Comparison of ENCODE assay signal across 7 mouse cellular contexts in the genomic region with DNA sequence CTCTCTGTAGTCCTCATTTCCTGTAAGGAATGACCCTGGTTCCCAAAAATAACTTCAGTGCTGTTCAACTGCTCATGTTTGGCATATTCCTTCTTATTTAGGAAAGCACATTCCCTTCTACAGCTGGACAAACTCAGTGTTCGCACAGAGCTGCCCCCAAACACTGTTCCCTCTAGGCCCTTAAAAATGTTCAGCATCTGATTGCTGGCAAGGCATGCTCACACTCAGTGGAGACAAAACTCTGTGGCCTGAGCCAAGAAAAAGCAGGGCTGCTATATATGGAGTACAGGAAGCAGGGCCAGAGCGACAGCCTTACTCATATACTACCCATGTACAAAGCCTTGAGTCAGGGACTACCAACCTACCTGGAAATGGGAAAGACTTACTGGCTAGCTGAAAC. TPM values are rescaled to one million over a fixed set of nuclear protein-coding genes. Genes with fewer than 3 reads are reported as not detected.
A peak's percentile ranks its signal among the peaks of the same experiment; 100 is the strongest.
DNase-seq lines count a peak whose midpoint lies in the region; ATAC-seq lines count a peak whose summit lies in the region.

No protein-coding gene starts in this region.

- no peak for ATAC-seq in liver, embryonic 15.5 days (ENCODE audit: insufficient read depth)
- no peak for ATAC-seq in hindbrain, embryonic 12.5 days (ENCODE audit: low FRiP score)

- no peaks in the 10 kb centered on the region for H3K36me3 ChIP-seq in liver, embryonic 15.5 days (replicated peaks)
- H3K36me3 ChIP-seq in hindbrain, embryonic 12.5 days, result no peaks in the 10 kb centered on the region

- peak; percentile 69 for DNase-seq in brain, adult 2 months (ENCODE audit: low read depth, low spot score)
- peak; percentile 38 for DNase-seq in fibroblast of lung, adult 2 months (ENCODE audit: low read depth)
- peak; percentile 78 for DNase-seq in heart, postnatal 4 days
- peak; percentile 32 for DNase-seq in telencephalon, adult 2 months (ENCODE audit: low read depth, low spot score)
- no peak for DNase-seq in embryo, embryonic 11 days

- no peaks in the 10 kb centered on the region for H3K27me3 ChIP-seq in liver, embryonic 15.5 days
- H3K27me3 ChIP-seq in hindbrain, embryonic 12.5 days, result no peaks in the 10 kb centered on the region

- H3K4me1 ChIP-seq in liver, embryonic 15.5 days (replicated peaks), result peaks cover 23% of the 10 kb centered on the region
- H3K4me1 ChIP-seq in hindbrain, embryonic 12.5 days, result no peaks in the 10 kb centered on the region

- H3K27ac ChIP-seq in liver, embryonic 15.5 days (replicated peaks), result peak overlapping the region; percentile 56
- H3K27ac ChIP-seq in hindbrain, embryonic 12.5 days, result no peak overlapping the region

- no peak overlapping the region for H3K4me2 ChIP-seq in liver, embryonic 15.5 days
- no peak overlapping the region for H3K4me2 ChIP-seq in hindbrain, embryonic 12.5 days (replicated peaks)

- no peak overlapping the region for H3K9ac ChIP-seq in liver, embryonic 15.5 days
- no peak overlapping the region for H3K9ac ChIP-seq in hindbrain, embryonic 12.5 days

- WGBS in liver, embryonic 15.5 days (ENCODE audit: insufficient replicate concordance), result 53% methylated on average over 2 of the region's 2 CpGs
- WGBS in hindbrain, embryonic 12.5 days, result 82% methylated on average over 2 of the region's 2 CpGs

- no peak overlapping the region for H3K4me3 ChIP-seq in liver, embryonic 15.5 days (replicated peaks)
- no peak overlapping the region for H3K4me3 ChIP-seq in hindbrain, embryonic 12.5 days

- H3K9me3 ChIP-seq in liver, embryonic 15.5 days (replicated peaks), result no peaks in the 10 kb centered on the region
- no peaks in the 10 kb centered on the region for H3K9me3 ChIP-seq in hindbrain, embryonic 12.5 days (replicated peaks)

RNA-seq across cellular contexts. Expression of a gene that starts 5.5 kb away (rescaled TPM):
- 100 to 1,000 TPM; 645 to 673 TPM for total RNA-seq in heart, postnatal 4 days (2021)
- 73.1 and 73.9 TPM in 2 replicates for polyA plus RNA-seq in liver, embryonic 15.5 days (2015; fragmentation: Nextera tagmentation; extraction: Ambion mirVana)
- 183 and 203 TPM in 2 replicates for polyA plus RNA-seq in hindbrain, embryonic 12.5 days (2016; fragmentation: Nextera tagmentation; extraction: Ambion mirVana)
